Comparison of ENCODE assay signal across 8 mouse cellular contexts in genomic region chr13:63324978-63325848, GRCm38 (mm10).
DNase-seq lines count a peak whose midpoint lies in the region; ATAC-seq and TF ChIP-seq lines count a peak whose summit lies in the region.

No protein-coding gene starts in this region.

- H3K36me3 ChIP-seq in midbrain, embryonic 16.5 days (ENCODE audit: control insufficient read depth, insufficient read depth, low read length), result no peaks in the 10 kb centered on the region
- H3K36me3 ChIP-seq in midbrain, embryonic 15.5 days (replicated peaks), result no peaks in the 10 kb centered on the region
- H3K36me3 ChIP-seq in hindbrain, embryonic 13.5 days, result peaks cover 5% of the 10 kb centered on the region; the same call in 1 of the 2 replicates
- H3K36me3 ChIP-seq in small intestine, adult 2 months (ENCODE audit: control insufficient read depth, insufficient read depth, low read length), result no peaks in the 10 kb centered on the region

- 0 out of 2 replicates have a peak, but pooled peaks cover 2% of the 10 kb centered on the region for H3K4me1 ChIP-seq in midbrain, embryonic 16.5 days (ENCODE audit: control insufficient read depth, insufficient read depth, low read length)
- no peaks in the 10 kb centered on the region for H3K4me1 ChIP-seq in midbrain, embryonic 15.5 days
- H3K4me1 ChIP-seq in hindbrain, embryonic 13.5 days (replicated peaks), result peaks cover 14% of the 10 kb centered on the region
- peaks cover 15% of the 10 kb centered on the region; the same call in 1 of the 2 replicates for H3K4me1 ChIP-seq in small intestine, adult 2 months (ENCODE audit: control insufficient read depth, insufficient read depth, insufficient read length, low read length)

- peak; percentile 78 for DNase-seq in adrenal gland, adult 8-10 months
- no peak for DNase-seq in adrenal gland, postnatal 25 days
- no peak for DNase-seq in cerebellum, adult 11 months
- DNase-seq in left cerebral cortex, postnatal 10 days (ENCODE audit: extremely low spot score in 1 of 2, low spot score in 2 of 2), result no peak

- no peaks in the 10 kb centered on the region for H3K9me3 ChIP-seq in midbrain, embryonic 16.5 days (replicated peaks; ENCODE audit: control insufficient read depth, low read length, poor library complexity, severe bottlenecking)
- H3K9me3 ChIP-seq in midbrain, embryonic 15.5 days, result no peaks in the 10 kb centered on the region
- H3K9me3 ChIP-seq in hindbrain, embryonic 13.5 days, result no peaks in the 10 kb centered on the region

- 0 out of 2 replicates have a peak overlapping the region, but pooled peaks have one; percentile 17 for H3K27ac ChIP-seq in midbrain, embryonic 16.5 days (ENCODE audit: low read length)
- H3K27ac ChIP-seq in midbrain, embryonic 15.5 days, result no peak overlapping the region
- H3K27ac ChIP-seq in hindbrain, embryonic 13.5 days, result 0 out of 2 replicates have a peak overlapping the region, but pooled peaks have one; percentile 2
- H3K27ac ChIP-seq in small intestine, adult 2 months (ENCODE audit: insufficient read depth, low read depth, low read length), result peak overlapping the region; percentile 52

- no peak for ATAC-seq in midbrain, embryonic 16.5 days
- ATAC-seq in midbrain, embryonic 15.5 days (replicated peaks), result no peak
- ATAC-seq in hindbrain, embryonic 13.5 days (ENCODE audit: low FRiP score), result no peak

- no peak overlapping the region for H3K9ac ChIP-seq in midbrain, embryonic 16.5 days (ENCODE audit: low read depth, low read length)
- H3K9ac ChIP-seq in midbrain, embryonic 15.5 days, result no peak overlapping the region
- H3K9ac ChIP-seq in hindbrain, embryonic 13.5 days, result no peak overlapping the region

- TF ChIP-seq CTCF in small intestine, adult 2 months (IDR thresholded peaks at IDR 0.05; ENCODE audit: extremely low read depth, insufficient read length, insufficient replicate concordance, low read depth, low read length), result no peak

- intact Hi-C loops in left cerebral cortex, postnatal 10 days (cut with DNase I), result no loop called here

- WGBS in midbrain, embryonic 16.5 days, result 82% methylated on average over 10 of the region's 10 CpGs
- 82% methylated on average over 10 of the region's 10 CpGs for WGBS in midbrain, embryonic 15.5 days
- 83% methylated on average over 10 of the region's 10 CpGs for WGBS in hindbrain, embryonic 13.5 days
- WGBS in small intestine, adult 2 months, result 36% methylated on average over 10 of the region's 10 CpGs

- H3K4me2 ChIP-seq in midbrain, embryonic 16.5 days (ENCODE audit: low read length), result no peak overlapping the region
- no peak overlapping the region for H3K4me2 ChIP-seq in midbrain, embryonic 15.5 days
- no peak overlapping the region for H3K4me2 ChIP-seq in hindbrain, embryonic 13.5 days

- TF ChIP-seq POLR2A in small intestine, adult 2 months (IDR thresholded peaks at IDR 0.05; ENCODE audit: low read depth, low read length), result no peak

- H3K27me3 ChIP-seq in midbrain, embryonic 16.5 days (ENCODE audit: control insufficient read depth, insufficient read depth, low read depth, low read length), result no peaks in the 10 kb centered on the region
- no peaks in the 10 kb centered on the region for H3K27me3 ChIP-seq in midbrain, embryonic 15.5 days (replicated peaks)
- H3K27me3 ChIP-seq in hindbrain, embryonic 13.5 days, result peaks cover 2% of the 10 kb centered on the region; the same call in 1 of the 2 replicates
- H3K27me3 ChIP-seq in small intestine, adult 2 months (ENCODE audit: control insufficient read depth, insufficient read depth, low read length), result no peaks in the 10 kb centered on the region

- no peak overlapping the region for H3K4me3 ChIP-seq in midbrain, embryonic 16.5 days (ENCODE audit: low read depth, low read length)
- no peak overlapping the region for H3K4me3 ChIP-seq in midbrain, embryonic 15.5 days
- no peak overlapping the region for H3K4me3 ChIP-seq in hindbrain, embryonic 13.5 days
- H3K4me3 ChIP-seq in small intestine, adult 2 months (ENCODE audit: low read depth, low read length), result no peak overlapping the region
